Mouse (Mus musculus) right cerebral cortex, postnatal 36 days (tissue): Measurements from ENCODE around the gene Polr1a.

Source experiments
- DNase-seq, 2 experiments: peaks; one replicate each; pipeline ENCODE4 v3.0.0; 2022; ENCODE audit warnings: low spot score in 2 of 2, mixed read lengths in 1 of 2

Gene Polr1a

DNA sequence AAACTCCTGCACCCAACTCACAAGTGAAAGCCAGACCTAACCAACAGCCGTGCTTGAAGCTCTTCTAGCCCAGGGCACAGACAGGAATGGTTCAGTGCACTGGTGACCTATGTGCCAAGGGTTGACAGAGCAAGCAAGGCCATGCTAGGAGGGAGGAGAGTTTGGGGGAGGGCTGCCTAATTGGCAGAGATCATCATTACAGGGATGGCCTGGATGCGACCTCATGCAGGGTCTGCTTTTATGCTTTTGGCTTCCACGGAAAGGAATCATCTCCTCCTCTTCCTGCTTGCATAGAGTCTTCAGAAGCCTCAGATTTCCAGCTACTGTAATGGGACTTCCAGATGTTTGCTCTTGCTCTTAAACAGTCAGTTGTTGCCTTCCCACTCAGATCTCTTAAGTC is 40.9 kb downstream of the Polr1a start:
- DNase-seq, result no peak

DNA sequence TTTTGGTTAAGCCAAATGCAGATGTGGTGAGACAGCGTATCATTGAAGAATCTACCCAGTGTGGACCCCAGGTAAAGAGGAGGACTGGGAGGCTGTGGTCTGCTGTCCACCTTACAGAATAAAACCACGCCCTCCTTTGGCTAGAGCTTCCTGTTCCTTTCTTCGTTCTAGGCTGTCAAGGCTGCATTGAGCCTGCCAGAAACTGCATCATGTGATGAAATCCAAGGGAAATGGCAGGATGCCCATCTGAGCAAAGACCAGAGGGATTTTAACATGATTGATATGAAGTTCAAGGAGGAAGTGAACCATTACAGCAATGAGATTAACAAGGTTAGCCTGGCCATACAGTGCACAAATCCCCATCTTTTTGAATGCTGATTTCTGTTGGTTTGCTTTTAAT is 41.7 kb downstream of the Polr1a start:
- no peak for DNase-seq

DNA sequence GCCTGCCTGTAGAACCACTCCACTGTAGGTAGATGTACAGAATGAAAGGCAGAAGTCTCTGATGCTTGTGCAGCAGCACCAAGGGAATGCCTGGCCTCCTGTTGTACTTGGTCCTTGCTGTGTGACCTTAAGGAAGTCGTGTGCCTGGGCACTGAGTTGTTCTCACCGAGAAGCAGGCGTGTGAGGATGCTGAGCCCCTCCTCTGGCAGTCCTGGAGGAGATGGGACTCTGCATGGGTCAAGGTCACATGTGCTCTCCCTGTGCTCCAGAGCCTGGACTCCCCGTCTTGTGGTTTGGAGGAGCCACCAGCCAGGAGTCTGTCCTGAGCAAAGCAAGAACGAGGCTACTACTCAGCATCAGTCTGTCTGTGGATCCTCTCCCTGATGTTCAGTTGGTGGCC is 42.3 kb downstream of the Polr1a start:
- no peak for DNase-seq

DNA sequence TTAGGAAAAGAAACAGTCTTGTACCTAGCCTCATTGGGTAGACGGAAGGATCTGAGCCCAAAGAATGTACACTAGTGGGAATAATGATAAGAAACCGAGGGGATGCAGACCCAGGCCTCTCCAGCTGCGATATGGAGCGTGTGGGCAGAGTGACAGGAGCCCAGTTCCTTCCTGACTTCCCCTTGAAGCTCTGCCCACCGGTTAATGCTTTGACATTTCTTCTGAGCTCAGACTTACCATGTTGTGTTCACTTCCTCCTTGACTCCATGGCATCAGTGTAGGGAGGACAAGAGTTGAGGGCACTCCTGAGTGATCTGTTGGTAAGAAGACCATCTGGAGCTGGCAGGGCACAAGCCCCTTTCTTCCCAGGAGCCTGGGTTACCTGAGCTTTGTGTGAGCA is 53.3 kb downstream of the Polr1a start:
- DNase-seq, result no peak

DNA sequence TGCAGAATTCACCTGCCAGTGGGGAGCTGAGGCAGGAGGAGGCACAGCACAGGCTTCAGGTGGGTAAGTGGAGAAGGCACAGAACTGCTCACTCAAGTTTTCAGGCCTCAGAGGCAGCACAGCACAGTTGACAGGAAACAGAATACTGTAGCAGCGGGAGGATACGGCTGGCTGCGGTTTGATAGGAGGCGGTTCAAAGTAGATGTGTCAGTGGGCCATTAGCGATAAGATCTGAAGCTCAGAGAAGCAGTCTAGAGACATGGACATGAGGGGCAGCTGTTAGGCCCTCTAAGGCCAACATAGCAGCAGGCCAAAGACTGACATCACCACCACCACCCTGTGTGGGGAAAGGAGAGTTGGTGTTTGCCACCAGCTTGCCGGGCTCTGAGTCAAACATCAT is 53.9 kb downstream of the Polr1a start:
- DNase-seq, result no peak

DNA sequence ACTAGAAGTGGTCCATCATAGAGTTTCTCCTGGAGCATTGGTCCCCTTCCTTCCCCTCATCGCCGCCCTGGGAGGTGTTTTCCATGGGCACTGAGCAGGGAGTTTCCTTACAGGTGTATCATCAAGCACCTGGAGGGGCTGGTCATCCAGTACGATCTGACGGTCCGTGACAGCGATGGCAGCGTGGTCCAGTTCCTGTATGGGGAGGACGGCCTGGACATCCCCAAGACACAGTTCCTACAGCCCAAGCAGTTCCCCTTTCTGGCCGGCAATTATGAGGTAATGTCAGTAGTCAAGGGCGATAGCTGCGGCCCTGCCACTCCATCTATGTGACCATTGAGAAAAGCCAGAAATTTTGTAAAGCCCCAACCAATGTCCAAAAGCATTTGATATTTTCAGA is 54.7 kb downstream of the Polr1a start:
- no peak for DNase-seq

DNA sequence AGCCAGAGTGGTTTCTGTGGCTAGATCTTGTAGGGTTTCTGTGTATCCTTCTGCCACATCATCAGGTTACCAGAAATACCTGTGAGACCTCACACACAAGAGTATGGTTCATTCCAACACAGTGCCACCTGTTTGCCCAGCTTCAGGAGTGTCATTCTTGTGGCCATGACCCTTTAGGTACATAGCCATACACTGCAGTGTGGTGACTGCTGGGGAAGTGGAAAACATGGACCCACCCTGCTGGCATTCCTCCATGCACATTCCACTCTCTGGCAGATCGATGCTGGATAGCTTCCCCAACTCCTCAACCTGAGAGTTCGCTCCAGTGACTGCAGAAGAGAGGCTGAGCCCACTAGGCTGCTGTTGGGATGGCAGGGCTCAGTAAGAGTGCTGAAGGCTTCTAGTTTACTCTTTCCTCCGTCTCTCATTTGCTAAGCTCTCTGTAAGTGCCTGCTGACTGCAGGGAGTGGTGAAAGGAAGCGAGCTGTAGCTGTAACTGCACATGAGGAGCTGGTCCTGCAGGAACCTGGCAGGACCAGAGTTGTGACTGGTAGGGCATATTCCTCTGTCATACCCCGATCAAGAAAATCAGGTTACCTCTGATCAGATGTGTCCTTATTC is 57.9 kb downstream of the Polr1a start:
- DNase-seq, result no peak

DNA sequence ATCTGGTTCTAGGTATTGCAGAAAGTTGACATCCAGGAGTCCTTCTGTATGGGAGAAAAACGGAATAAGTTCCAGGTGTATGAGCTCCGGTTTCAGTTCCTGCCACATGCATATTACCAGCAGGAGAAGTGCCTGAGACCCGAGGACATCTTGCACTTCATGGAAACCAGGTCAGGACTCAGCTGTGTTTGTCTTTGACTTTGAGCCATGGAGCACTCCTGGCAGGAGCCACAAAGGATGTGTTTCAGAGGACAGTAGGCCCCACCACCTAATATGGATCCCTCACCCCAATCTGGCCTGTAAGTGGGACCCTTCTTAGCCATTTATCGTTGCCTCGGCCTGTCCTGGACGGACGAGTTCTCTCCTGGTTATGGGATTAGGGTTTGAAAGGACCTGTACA is 59.0 kb downstream of the Polr1a start:
- no peak for DNase-seq

DNA sequence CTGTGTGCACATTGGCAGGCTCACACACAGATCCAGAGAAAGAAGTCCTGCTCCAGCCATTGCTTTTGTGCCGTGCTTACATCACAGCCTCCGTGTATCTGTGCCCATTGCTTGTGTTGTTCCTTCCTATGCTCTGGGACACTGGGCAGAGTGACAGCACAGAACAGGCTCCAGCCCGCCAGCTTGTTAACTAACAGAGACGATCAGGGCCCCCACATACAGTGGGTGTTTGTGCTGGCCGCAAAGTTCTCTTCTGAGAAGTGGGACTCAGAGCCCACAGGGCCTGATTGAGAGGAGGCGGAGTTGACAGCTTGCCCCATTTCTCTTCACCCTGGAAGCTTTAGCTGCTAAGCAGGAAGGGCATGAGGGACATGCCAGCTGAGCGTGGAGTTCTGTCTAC is 60.6 kb downstream of the Polr1a start:
- peak; percentile 39 to 70 for DNase-seq

DNA sequence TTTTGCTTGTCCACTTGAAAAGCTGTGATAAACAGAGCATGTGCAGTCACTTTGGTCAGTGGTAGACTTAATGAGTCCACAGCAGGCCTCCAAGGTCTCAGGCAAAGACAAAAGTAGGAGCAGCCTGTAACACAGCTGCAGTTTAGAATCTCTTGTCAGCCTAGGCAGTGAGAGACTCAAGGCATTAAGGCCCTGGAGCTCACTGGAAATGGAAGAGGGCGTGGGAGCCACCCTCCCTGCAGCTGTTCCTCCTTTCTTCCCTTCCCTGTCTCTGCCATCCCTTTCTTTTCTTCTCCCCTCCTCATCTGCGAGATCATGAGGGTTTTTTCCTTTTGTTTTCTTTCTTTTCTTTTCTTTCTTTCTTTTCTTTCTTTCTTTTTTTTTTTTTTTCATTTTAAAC is 61.3 kb downstream of the Polr1a start:
- no peak for DNase-seq

DNA sequence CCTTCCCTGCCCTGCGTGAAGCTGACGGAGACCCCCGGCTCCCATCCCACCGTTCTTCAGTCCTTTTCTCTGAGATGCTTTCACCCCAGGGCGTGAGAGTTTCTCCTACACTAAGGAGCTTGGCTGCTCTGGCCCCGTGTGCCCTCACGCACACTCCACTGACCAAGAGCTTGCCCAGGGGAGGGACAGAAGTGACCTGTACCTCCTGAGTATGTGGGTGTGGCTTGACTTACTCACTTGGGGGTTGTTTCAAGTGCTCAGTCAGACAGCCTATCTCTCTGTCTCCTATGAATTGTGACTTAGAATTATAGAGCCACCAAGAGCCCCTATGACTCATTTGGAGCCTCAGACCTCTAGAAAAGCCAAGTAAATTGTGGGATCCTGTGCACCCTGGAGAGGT is 67.7 kb downstream of the Polr1a start:
- no peak for DNase-seq

DNA sequence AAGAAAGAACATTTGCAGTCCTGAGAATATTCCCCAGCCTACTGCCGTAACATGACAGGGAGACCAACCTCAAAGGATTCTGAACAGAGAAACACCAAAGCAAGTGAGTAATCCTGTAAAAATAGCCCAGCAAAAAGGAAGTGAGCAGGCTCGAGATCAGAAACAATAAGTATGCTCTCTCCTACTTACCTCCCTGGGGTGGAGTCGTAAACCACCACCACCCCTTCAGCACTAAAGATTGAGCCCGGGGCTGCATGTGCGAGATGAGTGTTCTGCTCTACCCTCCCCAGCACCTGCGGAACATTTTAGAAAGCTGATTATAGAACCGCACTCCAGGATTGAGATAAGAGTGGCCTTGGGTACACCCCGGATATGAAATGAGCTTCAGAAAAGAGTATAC is 71.3 kb downstream of the Polr1a start:
- peak in 1 of 2 experiments; percentile 31 for DNase-seq

DNA sequence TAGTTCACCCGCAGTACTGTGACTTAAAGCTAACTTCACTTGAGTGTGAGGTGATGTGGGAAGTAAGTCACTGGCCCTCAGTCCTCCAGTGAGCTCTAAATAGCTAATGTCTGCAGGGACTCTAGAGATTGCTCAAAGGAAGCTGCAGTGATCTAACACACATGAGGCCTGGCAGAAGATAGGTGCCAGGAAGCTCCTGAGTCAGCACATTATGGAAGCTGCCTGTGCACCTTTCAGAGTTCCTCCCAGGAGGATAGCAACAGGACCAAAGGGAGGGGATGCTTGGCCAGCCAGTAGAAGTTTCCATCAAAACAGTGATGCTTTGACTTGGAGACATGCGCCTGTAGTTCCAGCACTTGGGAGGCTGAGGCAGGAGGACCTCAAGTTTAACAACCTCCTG is 71.7 kb downstream of the Polr1a start:
- DNase-seq, result no peak

DNA sequence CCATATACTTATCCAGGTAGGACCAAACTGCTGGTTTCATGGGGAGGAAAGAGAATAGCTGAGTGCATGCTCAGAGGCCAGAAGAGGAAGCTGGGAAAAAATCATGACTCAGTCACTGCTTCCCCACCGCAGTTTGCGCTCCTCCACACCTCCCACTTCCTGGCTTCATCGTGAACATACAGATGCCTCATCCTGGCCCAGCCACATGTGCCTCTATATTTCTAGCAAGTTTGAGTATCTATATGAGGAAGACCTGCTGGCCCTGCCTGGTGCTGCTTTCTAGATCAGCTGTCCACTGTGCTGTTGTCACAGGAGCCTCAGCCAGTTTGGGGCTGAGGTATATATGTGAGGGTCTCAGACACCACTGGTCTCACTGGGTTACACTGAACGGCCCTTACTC is 72.6 kb downstream of the Polr1a start:
- DNase-seq, result peak; percentile 70 to 81

DNA sequence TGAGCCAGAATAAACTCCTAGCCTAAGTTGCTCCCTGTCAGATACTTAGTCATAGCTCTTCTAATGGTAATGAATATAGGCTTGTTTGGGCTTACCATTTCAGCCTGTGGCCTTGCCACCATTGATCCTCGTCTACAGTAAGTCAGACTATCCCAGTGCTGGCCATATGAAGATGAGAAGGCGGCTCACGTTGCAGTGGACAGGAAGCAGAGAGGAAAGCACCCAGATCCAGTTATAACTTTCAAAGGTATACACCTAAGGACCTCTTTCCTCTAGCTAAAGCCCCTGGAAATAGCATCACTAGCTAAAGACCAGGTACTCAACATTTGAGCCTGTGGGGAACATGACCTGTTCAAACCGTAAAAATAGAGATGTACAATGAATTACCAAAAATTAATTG is 77.1 kb downstream of the Polr1a start:
- no peak for DNase-seq

DNA sequence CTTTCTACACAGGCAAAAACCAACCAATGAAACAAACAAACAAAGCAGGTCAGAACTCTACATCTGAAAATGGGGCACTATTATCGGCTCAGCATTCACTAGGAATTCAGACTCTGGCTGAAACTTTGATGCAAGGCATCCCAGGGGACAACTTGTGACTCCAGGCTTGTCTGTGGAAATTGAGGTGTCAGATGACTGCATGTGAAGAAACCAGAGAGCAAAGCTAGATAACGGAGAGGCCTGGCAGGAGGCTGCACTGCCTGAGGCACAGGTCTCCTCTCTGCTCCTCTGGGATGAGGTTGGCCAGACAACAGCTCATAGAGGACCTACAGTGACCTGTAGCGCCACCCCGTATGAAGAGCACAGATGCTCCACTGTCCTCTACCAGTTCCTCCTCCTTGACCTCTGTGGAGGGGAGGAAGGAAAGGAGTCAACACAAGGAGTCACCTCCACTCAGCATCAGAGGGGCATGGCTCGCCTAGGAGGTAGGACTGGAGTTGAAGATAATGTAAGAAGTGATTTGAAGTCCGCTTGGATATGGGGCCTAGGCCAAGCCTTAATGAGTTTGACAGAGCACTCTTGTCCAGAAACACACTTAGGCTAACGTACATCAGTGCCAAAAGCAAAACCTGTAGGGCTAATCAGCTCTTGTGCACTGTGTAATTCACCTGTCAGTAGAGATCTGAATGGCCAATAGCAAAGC is 78.8 kb downstream of the Polr1a start:
- no peak for DNase-seq

DNA sequence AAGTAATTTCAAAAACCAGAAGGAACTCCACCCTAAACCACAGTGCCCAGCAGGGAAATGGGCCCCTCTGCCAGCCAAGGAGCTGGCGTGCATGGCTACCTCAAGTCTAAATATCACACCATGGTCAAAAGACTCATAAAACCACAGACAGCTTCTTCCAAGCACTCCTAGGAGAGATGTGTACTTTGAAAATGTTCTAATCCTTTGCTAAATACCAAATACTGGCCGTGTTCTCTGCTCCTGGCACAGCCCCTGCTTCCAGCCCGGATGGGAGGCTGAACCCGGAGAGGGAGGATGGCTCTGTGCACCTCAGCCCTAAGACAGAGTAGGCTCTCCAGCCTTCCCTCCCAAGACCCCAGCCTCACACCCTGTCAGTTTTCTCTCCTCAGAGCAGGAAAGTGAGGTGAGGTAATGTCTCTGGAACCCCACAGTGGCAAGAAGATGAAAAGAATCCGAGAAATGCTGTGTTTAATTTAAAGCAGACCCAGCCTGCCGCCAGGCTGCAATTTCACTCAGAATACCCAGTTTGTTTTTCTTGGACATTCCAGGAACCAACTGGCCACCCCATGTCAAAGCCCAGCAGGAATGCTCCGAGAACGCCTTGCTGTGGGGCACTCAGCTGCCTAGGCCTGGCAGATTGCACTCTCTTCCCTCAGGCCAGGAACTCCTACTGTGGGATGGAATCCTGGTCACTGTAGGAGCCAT is 80.9 kb downstream of the Polr1a start:
- no peak for DNase-seq

DNA sequence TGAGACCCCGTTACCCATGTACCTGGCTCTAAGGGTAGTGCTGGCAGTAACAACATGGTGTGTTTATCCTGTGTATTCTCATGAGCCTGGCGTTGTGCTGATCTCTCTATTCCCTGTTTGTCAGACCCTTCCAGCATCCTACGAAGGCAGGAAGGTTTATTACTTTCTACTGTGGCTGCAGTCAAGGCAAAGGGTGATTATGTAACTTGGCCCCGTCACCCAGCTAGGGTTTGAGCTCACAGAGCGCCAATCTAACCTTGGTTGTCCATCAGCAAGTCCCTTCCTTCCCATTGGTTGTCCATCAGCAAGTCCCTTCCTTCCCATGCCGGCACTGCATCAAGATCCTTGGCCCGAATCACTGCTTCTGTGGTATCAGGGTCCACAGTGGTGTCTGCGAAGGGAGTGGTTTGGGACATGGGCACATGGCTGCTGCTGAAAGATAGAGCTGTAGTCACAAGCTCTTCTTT is 81.6 kb downstream of the Polr1a start:
- no peak for DNase-seq

DNA sequence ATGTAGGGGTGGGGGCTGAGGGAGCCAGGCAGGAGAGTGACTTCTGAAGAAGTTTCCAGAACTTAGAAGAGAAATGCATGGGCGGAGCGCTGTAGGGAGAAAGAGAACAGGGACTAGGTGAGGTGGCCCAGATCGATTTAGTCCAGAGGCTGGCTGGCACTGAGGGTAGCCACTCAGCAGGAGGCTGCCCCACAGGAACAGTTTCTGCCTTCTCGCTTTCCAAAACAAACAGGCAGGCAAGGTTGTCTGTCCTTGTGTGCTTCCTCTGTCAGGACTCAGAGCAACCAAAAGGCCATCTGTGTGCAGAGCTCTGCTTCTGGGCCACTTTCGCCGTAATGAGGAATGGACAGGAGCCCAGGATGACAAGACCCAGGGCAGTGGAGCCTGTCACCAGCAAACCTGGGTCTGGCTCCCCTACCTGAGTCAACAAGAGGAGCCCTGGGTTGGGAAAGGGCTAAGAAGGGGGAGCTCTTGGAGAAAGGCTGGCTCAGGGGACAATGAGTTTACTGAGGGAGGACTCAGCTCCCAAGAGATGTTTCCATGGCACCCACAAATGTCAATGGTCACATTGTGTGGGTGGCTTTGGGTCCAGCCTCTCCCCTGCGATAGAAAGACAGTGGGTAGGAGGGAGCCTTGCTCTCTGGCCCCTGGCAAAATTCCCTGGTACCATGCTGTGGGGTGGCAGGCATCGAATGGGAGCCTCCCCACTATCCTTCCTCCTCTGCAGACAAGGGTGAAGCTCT is 82.5 kb downstream of the Polr1a start:
- no peak for DNase-seq

DNA sequence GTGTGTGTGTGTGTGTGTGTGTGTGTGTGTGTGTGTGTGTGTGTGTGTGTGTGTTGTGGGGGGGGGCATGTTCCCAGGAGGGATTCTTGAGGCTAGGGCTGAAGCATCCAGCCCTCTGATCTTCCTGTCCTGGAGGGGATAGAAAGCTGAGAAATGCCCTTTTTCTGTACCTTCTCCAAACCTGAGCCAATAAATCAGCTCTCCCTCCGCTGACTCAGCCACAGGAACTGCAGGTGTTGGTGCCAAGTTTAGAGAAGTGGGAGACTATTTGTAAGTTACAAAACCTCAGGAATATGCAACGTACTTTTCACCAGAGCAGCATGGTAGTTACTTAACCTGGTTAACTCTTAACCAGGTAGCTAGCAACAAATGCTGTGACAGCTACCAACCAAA is 83.1 kb downstream of the Polr1a start:
- DNase-seq, result no peak

DNA sequence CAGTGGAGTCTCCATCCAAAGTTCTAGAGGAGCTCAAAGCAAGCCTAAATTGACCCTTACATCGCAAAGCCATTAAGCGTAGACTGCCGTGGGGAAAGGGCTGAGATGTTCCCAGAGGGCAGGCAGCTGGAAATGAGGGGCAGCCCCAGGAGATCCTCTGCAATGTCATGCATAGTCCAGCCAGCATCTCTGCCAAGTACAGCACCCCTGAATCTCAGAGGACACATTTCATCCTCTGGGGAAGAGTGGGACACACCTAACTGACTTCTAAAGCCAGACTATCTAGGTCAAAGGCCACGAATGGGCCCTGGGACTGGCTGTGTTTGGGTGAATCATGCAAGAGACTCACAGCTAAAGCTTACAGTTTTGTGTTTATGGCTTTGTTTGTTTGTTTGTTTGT is 85.2 kb downstream of the Polr1a start:
- no peak for DNase-seq

DNA sequence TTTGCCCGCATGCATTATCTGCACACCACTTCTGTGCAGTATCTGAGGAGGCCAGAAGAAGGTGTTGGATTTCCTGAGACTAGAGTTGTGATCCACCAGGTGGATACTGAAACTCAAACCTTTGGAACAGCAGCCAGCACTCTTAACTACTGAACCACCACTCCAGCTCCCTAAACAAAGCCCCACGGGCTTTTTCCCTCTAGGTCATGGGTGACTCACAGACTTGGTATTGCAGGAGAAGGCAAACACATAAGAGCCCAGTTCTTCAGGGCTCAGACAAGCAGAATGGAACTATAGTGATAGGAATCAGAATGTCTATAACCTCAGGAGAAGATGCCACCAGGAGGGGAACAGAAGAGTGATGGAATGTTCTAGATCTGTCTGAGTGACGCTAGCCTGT is 86.2 kb downstream of the Polr1a start:
- DNase-seq, result no peak
